Mouse (Mus musculus): ENCODE results near the gene 1700030J22Rik. TPM values are rescaled to one million over a fixed set of nuclear protein-coding genes. Genes with fewer than 3 reads are reported as not detected.

1700030J22Rik gene
- polyA plus RNA-seq, 1 experiment from 2014 or later, result 2.8 TPM

- H3K4me3 ChIP-seq (ENCODE audit: low read depth, low read length), result peak overlapping the region; percentile 67
- H3K4me2 ChIP-seq (ENCODE audit: low read depth, low read length), result peak overlapping the region; percentile 76
- DNase-seq (ENCODE audit: low spot score) (no peak), ATAC-seq (replicated peaks; ENCODE audit: insufficient number of reproducible peaks, low FRiP score, low TSS enrichment, low read depth) (no peak)
- no peaks in the 10 kb centered on the region for H3K27me3 ChIP-seq (ENCODE audit: control insufficient read depth, insufficient read depth, low read length)
- H3K4me1 ChIP-seq (ENCODE audit: control insufficient read depth, insufficient read depth, low read length), result no peaks in the 10 kb centered on the region
- no peaks in the 10 kb centered on the region for H3K36me3 ChIP-seq (replicated peaks; ENCODE audit: control insufficient read depth, insufficient read depth, low read depth, low read length)
- no peak overlapping the region for H3K27ac ChIP-seq (replicated peaks; ENCODE audit: low read depth, low read length)
- no peaks in the 10 kb centered on the region for H3K9me3 ChIP-seq (replicated peaks; ENCODE audit: control insufficient read depth, low read length)
- peak overlapping the region; percentile 55 for H3K9ac ChIP-seq (replicated peaks; ENCODE audit: low read length)
- WGBS, result 32% methylated on average over 8 of the region's 8 CpGs
Measured at GRCm38 (mm10) chr8:116978052-116978451, 707 bp downstream of the 1700030J22Rik start.

GRCm38 (mm10) chr8:116975606-116976005, 3.2 kb downstream of the 1700030J22Rik start:
- ATAC-seq (replicated peaks; ENCODE audit: insufficient number of reproducible peaks, low FRiP score, low TSS enrichment, low read depth) (no peak), DNase-seq (ENCODE audit: low spot score) (no peak)
- Histone ChIP-seq H3K4me1 (ENCODE audit: control insufficient read depth, insufficient read depth, low read length) (no peaks in the 10 kb centered on the region), H3K27me3 (ENCODE audit: control insufficient read depth, insufficient read depth, low read length) (no peaks in the 10 kb centered on the region), H3K9ac (replicated peaks; ENCODE audit: low read length) (no peak overlapping the region), H3K9me3 (replicated peaks; ENCODE audit: control insufficient read depth, low read length) (no peaks in the 10 kb centered on the region), H3K27ac (replicated peaks; ENCODE audit: low read depth, low read length) (no peak overlapping the region), H3K4me3 (ENCODE audit: low read depth, low read length) (no peak overlapping the region), H3K4me2 (ENCODE audit: low read depth, low read length) (no peak overlapping the region), H3K36me3 (replicated peaks; ENCODE audit: control insufficient read depth, insufficient read depth, low read depth, low read length) (no peaks in the 10 kb centered on the region)
- WGBS, result 55% methylated on average over 5 of the region's 5 CpGs

GRCm38 (mm10) chr8:116975066-116975465, 3.7 kb downstream of the 1700030J22Rik start:
- no peak overlapping the region for H3K9ac ChIP-seq (replicated peaks; ENCODE audit: low read length)
- no peaks in the 10 kb centered on the region for H3K27me3 ChIP-seq (ENCODE audit: control insufficient read depth, insufficient read depth, low read length)
- no peak for ATAC-seq (replicated peaks; ENCODE audit: insufficient number of reproducible peaks, low FRiP score, low TSS enrichment, low read depth)
- H3K36me3 ChIP-seq (replicated peaks; ENCODE audit: control insufficient read depth, insufficient read depth, low read depth, low read length), result no peaks in the 10 kb centered on the region
- 32% methylated on average over 5 of the region's 5 CpGs for WGBS
- no peaks in the 10 kb centered on the region for H3K9me3 ChIP-seq (replicated peaks; ENCODE audit: control insufficient read depth, low read length)
- H3K27ac ChIP-seq (replicated peaks; ENCODE audit: low read depth, low read length), result no peak overlapping the region
- no peak overlapping the region for H3K4me3 ChIP-seq (ENCODE audit: low read depth, low read length)
- DNase-seq (ENCODE audit: low spot score), result no peak
- H3K4me2 ChIP-seq (ENCODE audit: low read depth, low read length), result no peak overlapping the region
- no peaks in the 10 kb centered on the region for H3K4me1 ChIP-seq (ENCODE audit: control insufficient read depth, insufficient read depth, low read length)

- Histone ChIP-seq H3K9me3 (replicated peaks; ENCODE audit: control insufficient read depth, low read length) (no peaks in the 10 kb centered on the region), H3K4me2 (ENCODE audit: low read depth, low read length) (no peak overlapping the region), H3K4me3 (ENCODE audit: low read depth, low read length) (no peak overlapping the region), H3K27me3 (ENCODE audit: control insufficient read depth, insufficient read depth, low read length) (no peaks in the 10 kb centered on the region), H3K4me1 (ENCODE audit: control insufficient read depth, insufficient read depth, low read length) (no peaks in the 10 kb centered on the region), H3K27ac (replicated peaks; ENCODE audit: low read depth, low read length) (no peak overlapping the region), H3K36me3 (replicated peaks; ENCODE audit: control insufficient read depth, insufficient read depth, low read depth, low read length) (no peaks in the 10 kb centered on the region), H3K9ac (replicated peaks; ENCODE audit: low read length) (no peak overlapping the region)
- 80% methylated on average over 6 of the region's 6 CpGs for WGBS
- ATAC-seq (replicated peaks; ENCODE audit: insufficient number of reproducible peaks, low FRiP score, low TSS enrichment, low read depth) (no peak), DNase-seq (ENCODE audit: low spot score) (no peak)
Measured at GRCm38 (mm10) chr8:116969531-116969930, 9.2 kb downstream of the 1700030J22Rik start.

GRCm38 (mm10) chr8:116954415-116954814, 24.3 kb downstream of the 1700030J22Rik start:
- no peaks in the 10 kb centered on the region for H3K9me3 ChIP-seq (replicated peaks; ENCODE audit: control insufficient read depth, low read length)
- peaks cover 6% of the 10 kb centered on the region for H3K36me3 ChIP-seq (replicated peaks; ENCODE audit: control insufficient read depth, insufficient read depth, low read depth, low read length)
- H3K4me3 ChIP-seq (ENCODE audit: low read depth, low read length), result no peak overlapping the region
- no peak overlapping the region for H3K27ac ChIP-seq (replicated peaks; ENCODE audit: low read depth, low read length)
- no peaks in the 10 kb centered on the region for H3K4me1 ChIP-seq (ENCODE audit: control insufficient read depth, insufficient read depth, low read length)
- DNase-seq (ENCODE audit: low spot score) (no peak), ATAC-seq (replicated peaks; ENCODE audit: insufficient number of reproducible peaks, low FRiP score, low TSS enrichment, low read depth) (no peak)
- no peaks in the 10 kb centered on the region for H3K27me3 ChIP-seq (ENCODE audit: control insufficient read depth, insufficient read depth, low read length)
- WGBS, result 91% methylated on average over 9 of the region's 9 CpGs
- H3K9ac ChIP-seq (replicated peaks; ENCODE audit: low read length), result no peak overlapping the region
- no peak overlapping the region for H3K4me2 ChIP-seq (ENCODE audit: low read depth, low read length)

GRCm38 (mm10) chr8:116952428-116952827, 26.3 kb downstream of the 1700030J22Rik start:
- no peak overlapping the region for H3K4me3 ChIP-seq (ENCODE audit: low read depth, low read length)
- H3K9me3 ChIP-seq (replicated peaks; ENCODE audit: control insufficient read depth, low read length), result no peaks in the 10 kb centered on the region
- no peak overlapping the region for H3K9ac ChIP-seq (replicated peaks; ENCODE audit: low read length)
- H3K27me3 ChIP-seq (ENCODE audit: control insufficient read depth, insufficient read depth, low read length), result no peaks in the 10 kb centered on the region
- peaks cover 6% of the 10 kb centered on the region for H3K36me3 ChIP-seq (replicated peaks; ENCODE audit: control insufficient read depth, insufficient read depth, low read depth, low read length)
- no peak overlapping the region for H3K27ac ChIP-seq (replicated peaks; ENCODE audit: low read depth, low read length)
- no peak for DNase-seq (ENCODE audit: low spot score)
- H3K4me1 ChIP-seq (ENCODE audit: control insufficient read depth, insufficient read depth, low read length), result no peaks in the 10 kb centered on the region
- no peak overlapping the region for H3K4me2 ChIP-seq (ENCODE audit: low read depth, low read length)
- WGBS, result 91% methylated on average over 8 of the region's 8 CpGs
- no peak for ATAC-seq (replicated peaks; ENCODE audit: insufficient number of reproducible peaks, low FRiP score, low TSS enrichment, low read depth)

GRCm38 (mm10) chr8:116951778-116952177, 27.0 kb downstream of the 1700030J22Rik start:
- Histone ChIP-seq H3K36me3 (replicated peaks; ENCODE audit: control insufficient read depth, insufficient read depth, low read depth, low read length) (peaks cover 4% of the 10 kb centered on the region), H3K9me3 (replicated peaks; ENCODE audit: control insufficient read depth, low read length) (no peaks in the 10 kb centered on the region), H3K27me3 (ENCODE audit: control insufficient read depth, insufficient read depth, low read length) (no peaks in the 10 kb centered on the region), H3K4me3 (ENCODE audit: low read depth, low read length) (no peak overlapping the region), H3K4me2 (ENCODE audit: low read depth, low read length) (no peak overlapping the region), H3K4me1 (ENCODE audit: control insufficient read depth, insufficient read depth, low read length) (no peaks in the 10 kb centered on the region), H3K9ac (replicated peaks; ENCODE audit: low read length) (no peak overlapping the region), H3K27ac (replicated peaks; ENCODE audit: low read depth, low read length) (no peak overlapping the region)
- WGBS, result 98% methylated on average over 2 of the region's 2 CpGs
- DNase-seq (ENCODE audit: low spot score), result no peak
- no peak for ATAC-seq (replicated peaks; ENCODE audit: insufficient number of reproducible peaks, low FRiP score, low TSS enrichment, low read depth)

- DNase-seq (ENCODE audit: low spot score) (no peak), ATAC-seq (replicated peaks; ENCODE audit: insufficient number of reproducible peaks, low FRiP score, low TSS enrichment, low read depth) (no peak)
- Histone ChIP-seq H3K4me3 (ENCODE audit: low read depth, low read length) (no peak overlapping the region), H3K27ac (replicated peaks; ENCODE audit: low read depth, low read length) (no peak overlapping the region), H3K4me2 (ENCODE audit: low read depth, low read length) (no peak overlapping the region), H3K9ac (replicated peaks; ENCODE audit: low read length) (no peak overlapping the region), H3K36me3 (replicated peaks; ENCODE audit: control insufficient read depth, insufficient read depth, low read depth, low read length) (peaks cover under 1% of the 10 kb centered on the region; the same call in 1 of the 2 replicates), H3K27me3 (ENCODE audit: control insufficient read depth, insufficient read depth, low read length) (no peaks in the 10 kb centered on the region), H3K9me3 (replicated peaks; ENCODE audit: control insufficient read depth, low read length) (no peaks in the 10 kb centered on the region), H3K4me1 (ENCODE audit: control insufficient read depth, insufficient read depth, low read length) (no peaks in the 10 kb centered on the region)
- WGBS, result 74% methylated on average over 5 of the region's 5 CpGs
Measured at GRCm38 (mm10) chr8:116951369-116951768, 27.4 kb downstream of the 1700030J22Rik start.

Data from embryonic facial prominence, embryonic 11.5 days (tissue).